Mouse (Mus musculus): Measurements from ENCODE around the gene Hsp90ab1.

DNA sequence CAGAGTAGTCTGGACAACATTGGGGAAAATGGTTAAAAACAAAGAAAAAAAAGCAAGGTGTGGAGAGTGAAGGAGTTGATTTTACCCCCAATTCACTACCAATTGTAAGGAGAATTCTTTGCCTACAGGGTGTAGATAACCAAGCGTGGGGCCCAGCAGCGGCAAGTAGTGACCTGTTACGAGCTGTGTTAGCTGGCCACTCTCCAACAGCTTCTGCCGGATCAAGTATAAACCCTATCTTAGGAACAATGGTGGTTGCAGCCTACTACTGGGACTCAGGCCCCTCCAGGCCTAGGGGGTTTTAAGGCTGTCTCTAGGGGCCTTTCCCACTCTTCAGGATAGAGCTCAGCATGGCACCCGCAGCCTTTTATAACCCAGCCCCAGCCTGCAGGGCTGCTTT lies 5.2 kb upstream of the Hsp90ab1 start:
- no peak for TF ChIP-seq CTCF (IDR thresholded peaks at IDR 0.05; ENCODE audit: borderline replicate concordance, extremely low read depth, insufficient read depth, insufficient read length)
- no peak for TF ChIP-seq POLR2A (IDR thresholded peaks at IDR 0.05; ENCODE audit: borderline replicate concordance, extremely low read depth, insufficient read depth, insufficient read length, poor library complexity, severe bottlenecking)

Data from brain, embryonic 14.5 days (tissue).